Mouse (Mus musculus) right cerebral cortex, postnatal 10 days (tissue): ENCODE data around the gene Pax9.

Experiments used
- DNase-seq, 2 experiments: peaks; one replicate each; pipeline ENCODE4 v3.0.0; 2021; ENCODE audit warnings: low spot score in 2 of 2

The Pax9 gene

GRCm38 (mm10) chr12:56697011-56697740, 5.6 kb downstream of the Pax9 start:
- DNase-seq, result peak in 1 of 2 experiments; percentile 20

- DNase-seq, result no peak
Measured at GRCm38 (mm10) chr12:56697785-56698184, 6.2 kb downstream of the Pax9 start.

GRCm38 (mm10) chr12:56698191-56698980, 6.8 kb downstream of the Pax9 start:
- DNase-seq, result no peak

- no peak for DNase-seq
Measured at GRCm38 (mm10) chr12:56699351-56699750, 7.8 kb downstream of the Pax9 start.

- no peak for DNase-seq
Measured at GRCm38 (mm10) chr12:56699915-56700900, 8.6 kb downstream of the Pax9 start.

GRCm38 (mm10) chr12:56701004-56701403, 9.4 kb downstream of the Pax9 start:
- no peak for DNase-seq

- DNase-seq, result no peak
Measured at GRCm38 (mm10) chr12:56717971-56718706, 26.6 kb downstream of the Pax9 start.

- no peak for DNase-seq
Measured at GRCm38 (mm10) chr12:56718707-56719051, 27.1 kb downstream of the Pax9 start.

- DNase-seq, result no peak
Measured at GRCm38 (mm10) chr12:56727631-56728030, 36.1 kb downstream of the Pax9 start.

- no peak for DNase-seq
Measured at GRCm38 (mm10) chr12:56737104-56737503, 45.5 kb downstream of the Pax9 start.
